Mouse (Mus musculus): ENCODE measurements around the gene 4930451I11Rik.

The 4930451I11Rik gene

GRCm38 (mm10) chr7:126781661-126782370 is 49.6 kb downstream of the 4930451I11Rik start:
- DNase-seq (ENCODE audit: low read depth, low spot score): no peak

- DNase-seq (ENCODE audit: low read depth, low spot score): no peak
Measured at GRCm38 (mm10) chr7:126780971-126781635, 50.3 kb downstream of the 4930451I11Rik start, which contains the start of gene Tbx6. TSS of gene Tbx6 (plus strand) at chr7:126781483.

All from A20 (cell line).